Mouse (Mus musculus) neural tube, embryonic 15.5 days (tissue): Measurements from ENCODE around the gene Tnrc18. TPM values are rescaled to one million over a fixed set of nuclear protein-coding genes. Genes with fewer than 3 reads are reported as not detected.
A peak's percentile ranks its signal among the peaks of the same experiment; 100 is the strongest.

Source experiments
- ATAC-seq: fragments of 200-750 bp; cut with Nextera tagmentation; 2 replicates; pipeline ENCODE4 v1.8.0; 2017; ENCODE audit warnings: mild to moderate bottlenecking, moderate TSS enrichment, moderate library complexity; ENCODE audit not compliant: low FRiP score
- H3K27ac ChIP-seq: fragments of 300-500 bp; sonication (generic); replicated peaks from 2 replicates; pipeline ENCODE4 v1.5.1; 2015; ENCODE audit warnings: mild to moderate bottlenecking, inconsistent platforms
- H3K27me3 ChIP-seq: fragments of 300-500 bp; sonication (generic); replicated peaks from 2 replicates; pipeline ENCODE4 v1.6.1; 2015; ENCODE audit warnings: inconsistent platforms
- H3K36me3 ChIP-seq: fragments of 300-500 bp; sonication (generic); 2 replicates; pipeline ENCODE4 v1.6.1; 2015; ENCODE audit warnings: inconsistent platforms
- H3K4me1 ChIP-seq: fragments of 300-500 bp; sonication (generic); 2 replicates; pipeline ENCODE4 v1.6.1; 2015; ENCODE audit warnings: inconsistent platforms
- H3K4me2 ChIP-seq: fragments of 300-500 bp; sonication (generic); 2 replicates; pipeline ENCODE4 v1.6.1; 2015; ENCODE audit warnings: inconsistent platforms, mild to moderate bottlenecking, moderate library complexity
- H3K4me3 ChIP-seq: fragments of 300-500 bp; sonication (generic); replicated peaks from 2 replicates; pipeline ENCODE4 v1.5.1; 2015; ENCODE audit warnings: mild to moderate bottlenecking, inconsistent platforms
- H3K9ac ChIP-seq: fragments of 300-500 bp; sonication (generic); replicated peaks from 2 replicates; pipeline ENCODE4 v1.6.1; 2015; ENCODE audit warnings: mild to moderate bottlenecking, inconsistent platforms
- H3K9me3 ChIP-seq: fragments of 300-500 bp; sonication (generic); replicated peaks from 2 replicates; pipeline ENCODE4 v1.6.1; 2016; ENCODE audit warnings: inconsistent platforms
- WGBS: fragments of 180-500 bp; shearing (Covaris S2); methylation state at CpG from one replicate; pipeline ENCODE4 v1.1.7; 2015; ENCODE audit warnings: mixed read lengths; 5-methylcytosine and 5-hydroxymethylcytosine counted together
- polyA plus RNA-seq: library from polyadenylated mRNA; unstranded; fragments of >200 nt; fragmentation: Nextera tagmentation; extraction: Ambion mirVana; gene quantifications from 2 replicates; pipeline ENCODE4 v1.2.1, GENCODE M21; 2015

Gene Tnrc18
- polyA plus RNA-seq, 1 experiment from 2014 or later: 26.0 TPM

DNA sequence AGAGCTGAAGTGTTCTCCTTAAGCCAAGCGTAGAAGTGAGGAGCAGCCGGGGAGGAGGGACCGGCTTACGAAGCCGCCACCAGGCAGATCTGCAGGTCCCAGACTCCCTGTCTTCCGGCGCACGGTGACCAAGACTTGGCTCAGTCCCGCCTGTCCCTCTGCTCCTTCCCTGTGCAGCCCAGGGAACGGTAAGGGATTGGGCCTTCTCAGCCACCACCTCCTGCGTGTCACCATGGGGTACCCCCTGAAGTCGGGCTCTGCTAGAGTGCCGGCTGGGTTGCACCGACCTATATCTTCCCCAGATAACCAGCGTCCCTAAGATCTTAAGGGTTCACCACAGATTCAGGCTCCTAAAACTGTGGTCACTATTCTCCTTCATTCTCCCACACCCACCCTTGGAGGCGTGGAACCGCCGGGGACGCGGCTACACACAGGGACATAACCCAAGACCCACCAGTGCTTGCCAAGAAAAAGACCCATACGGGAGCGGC, 3.3 kb downstream of the Tnrc18 start:
- peak overlapping the region; percentile 100 for H3K27ac ChIP-seq
- H3K4me3 ChIP-seq: peak overlapping the region; percentile 92
- under 1% methylated on average over 22 of the region's 22 CpGs for WGBS
- H3K36me3 ChIP-seq: 0 out of 2 replicates have a peak, but pooled peaks cover under 1% of the 10 kb centered on the region
- H3K9ac ChIP-seq: peak overlapping the region; percentile 100
- no peak for ATAC-seq
- H3K4me2 ChIP-seq: peak overlapping the region; percentile 96
- no peaks in the 10 kb centered on the region for H3K9me3 ChIP-seq
- peaks cover 43% of the 10 kb centered on the region for H3K4me1 ChIP-seq
- H3K27me3 ChIP-seq: no peaks in the 10 kb centered on the region

DNA sequence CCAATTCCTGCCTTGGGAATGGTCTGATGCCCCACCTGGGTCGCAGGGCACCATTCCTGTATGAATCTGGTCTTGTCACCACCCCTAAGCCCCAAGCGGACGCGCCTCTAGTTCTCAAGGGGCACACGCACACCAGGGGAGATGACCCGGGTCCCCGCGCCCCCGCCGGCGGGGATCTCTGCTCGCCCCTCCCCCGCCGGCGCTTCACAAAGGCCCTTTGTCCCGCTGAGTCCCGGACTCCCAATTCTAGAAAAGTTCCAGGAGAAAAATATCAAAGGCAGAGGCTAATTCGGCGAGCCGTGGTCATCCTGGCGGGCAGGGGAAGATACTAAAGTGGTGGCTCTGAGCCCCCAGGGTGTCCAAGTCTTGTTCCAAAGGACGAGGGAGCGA, 3.7 kb downstream of the Tnrc18 start:
- Histone ChIP-seq H3K9ac (peak overlapping the region; percentile 100), H3K36me3 (0 out of 2 replicates have a peak, but pooled peaks cover 3% of the 10 kb centered on the region), H3K4me3 (peak overlapping the region; percentile 92), H3K4me2 (peak overlapping the region; percentile 96), H3K27ac (peak overlapping the region; percentile 100), H3K27me3 (no peaks in the 10 kb centered on the region), H3K9me3 (no peaks in the 10 kb centered on the region), H3K4me1 (peaks cover 46% of the 10 kb centered on the region)
- under 1% methylated on average over 23 of the region's 23 CpGs for WGBS
- no peak for ATAC-seq

DNA sequence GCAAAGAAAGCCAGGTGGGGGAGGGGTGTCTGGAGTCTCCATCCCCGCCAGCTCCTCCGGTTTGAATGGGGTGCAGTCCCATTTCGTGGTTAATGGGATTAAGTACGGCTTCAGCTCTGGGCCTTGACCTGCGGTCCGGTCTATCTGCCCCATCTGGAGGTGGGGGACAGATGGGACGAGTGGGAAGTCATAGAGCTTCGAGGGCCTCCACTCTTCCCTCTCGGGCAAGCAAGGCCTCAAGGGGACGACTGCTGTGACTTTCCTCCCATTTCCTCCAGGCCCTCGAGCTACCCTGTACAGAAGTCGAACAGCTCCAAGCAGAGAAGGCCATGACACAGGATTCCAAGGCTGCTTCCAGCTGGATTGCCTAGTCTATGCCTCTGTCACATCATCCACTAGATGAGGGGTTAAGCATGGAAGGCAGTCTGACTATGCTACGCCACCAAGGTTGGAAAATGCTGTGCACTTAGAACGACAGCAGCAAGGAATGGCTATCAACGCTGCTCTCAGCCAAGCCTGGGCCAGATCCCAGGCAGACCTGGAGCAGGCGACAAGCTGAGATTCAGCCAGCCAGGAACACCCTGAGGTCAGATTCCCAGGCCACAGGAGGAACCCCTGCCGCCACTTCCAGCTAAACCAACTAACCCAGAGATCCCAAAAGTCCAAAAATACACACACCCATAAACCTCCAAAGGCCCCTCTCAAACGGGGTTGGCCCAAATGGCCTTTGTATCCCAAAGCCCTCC, 4.3 kb downstream of the Tnrc18 start:
- no peak for ATAC-seq
- peak overlapping the region; percentile 96 for H3K4me2 ChIP-seq
- H3K27me3 ChIP-seq: no peaks in the 10 kb centered on the region
- peak overlapping the region; percentile 100 for H3K9ac ChIP-seq
- H3K27ac ChIP-seq: peak overlapping the region; percentile 100
- peak overlapping the region; percentile 92 for H3K4me3 ChIP-seq
- H3K4me1 ChIP-seq: peaks cover 46% of the 10 kb centered on the region
- 3% methylated on average over 18 of the region's 18 CpGs for WGBS
- H3K36me3 ChIP-seq: 0 out of 2 replicates have a peak, but pooled peaks cover 3% of the 10 kb centered on the region
- no peaks in the 10 kb centered on the region for H3K9me3 ChIP-seq

DNA sequence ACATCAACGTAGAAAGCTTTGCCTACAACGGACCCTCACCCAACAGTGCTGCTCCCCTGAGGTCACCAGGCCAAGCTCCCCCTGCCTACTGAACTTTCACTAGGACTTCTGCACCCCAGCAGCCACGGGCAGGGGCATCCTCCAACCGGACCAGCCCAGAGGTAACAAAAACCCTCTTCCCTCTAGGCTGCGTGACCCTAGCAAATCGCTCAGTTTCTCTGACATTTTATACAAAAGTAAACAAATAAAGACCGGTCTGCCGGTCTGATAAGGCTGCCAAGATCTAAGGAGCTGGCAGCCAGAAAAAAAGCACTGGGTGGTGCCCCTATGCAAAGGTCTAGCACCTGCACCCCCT, 4.9 kb downstream of the Tnrc18 start:
- H3K9ac ChIP-seq: peak overlapping the region; percentile 100
- 5% methylated on average over 8 of the region's 8 CpGs for WGBS
- peaks cover 52% of the 10 kb centered on the region for H3K4me1 ChIP-seq
- H3K27me3 ChIP-seq: no peaks in the 10 kb centered on the region
- no peak for ATAC-seq
- H3K4me3 ChIP-seq: peak overlapping the region; percentile 92
- peak overlapping the region; percentile 96 for H3K4me2 ChIP-seq
- 0 out of 2 replicates have a peak, but pooled peaks cover 3% of the 10 kb centered on the region for H3K36me3 ChIP-seq
- H3K9me3 ChIP-seq: no peaks in the 10 kb centered on the region
- H3K27ac ChIP-seq: peak overlapping the region; percentile 100

DNA sequence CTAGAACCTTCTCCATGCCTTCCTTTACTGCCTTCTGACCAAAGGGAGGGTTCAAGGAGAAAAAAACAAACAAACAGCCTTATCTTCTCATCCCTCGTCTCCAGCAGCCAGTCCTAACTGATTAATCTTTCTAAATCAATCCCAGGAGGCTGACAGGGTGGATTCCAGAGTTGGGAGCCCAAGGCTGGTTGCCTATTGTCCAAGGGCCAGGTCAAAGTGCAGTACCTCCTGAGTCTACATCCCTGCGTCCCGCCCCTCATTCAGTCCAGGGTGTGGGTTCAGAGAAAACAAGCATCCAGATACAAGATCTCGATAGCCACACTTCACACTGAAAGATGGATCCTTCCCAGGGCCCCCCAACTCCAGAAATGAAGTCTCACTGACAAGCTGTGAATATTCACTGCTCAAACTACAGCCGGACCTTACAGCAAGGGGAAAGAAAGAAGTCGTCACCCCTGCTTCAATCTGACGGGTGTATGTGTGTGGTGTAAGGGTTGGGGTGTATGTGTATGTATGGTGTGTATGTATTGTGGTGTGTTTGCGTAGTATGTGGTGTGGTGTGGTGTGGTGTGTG, 5.5 kb downstream of the Tnrc18 start:
- peak overlapping the region; percentile 92 for H3K4me3 ChIP-seq
- H3K9me3 ChIP-seq: no peaks in the 10 kb centered on the region
- H3K9ac ChIP-seq: peak overlapping the region; percentile 100
- no peaks in the 10 kb centered on the region for H3K27me3 ChIP-seq
- peak overlapping the region; percentile 100 for H3K27ac ChIP-seq
- H3K4me2 ChIP-seq: peak overlapping the region; percentile 96
- ATAC-seq: no peak
- H3K36me3 ChIP-seq: peaks cover 4% of the 10 kb centered on the region
- 20% methylated on average over 8 of the region's 8 CpGs for WGBS
- H3K4me1 ChIP-seq: peaks cover 56% of the 10 kb centered on the region

DNA sequence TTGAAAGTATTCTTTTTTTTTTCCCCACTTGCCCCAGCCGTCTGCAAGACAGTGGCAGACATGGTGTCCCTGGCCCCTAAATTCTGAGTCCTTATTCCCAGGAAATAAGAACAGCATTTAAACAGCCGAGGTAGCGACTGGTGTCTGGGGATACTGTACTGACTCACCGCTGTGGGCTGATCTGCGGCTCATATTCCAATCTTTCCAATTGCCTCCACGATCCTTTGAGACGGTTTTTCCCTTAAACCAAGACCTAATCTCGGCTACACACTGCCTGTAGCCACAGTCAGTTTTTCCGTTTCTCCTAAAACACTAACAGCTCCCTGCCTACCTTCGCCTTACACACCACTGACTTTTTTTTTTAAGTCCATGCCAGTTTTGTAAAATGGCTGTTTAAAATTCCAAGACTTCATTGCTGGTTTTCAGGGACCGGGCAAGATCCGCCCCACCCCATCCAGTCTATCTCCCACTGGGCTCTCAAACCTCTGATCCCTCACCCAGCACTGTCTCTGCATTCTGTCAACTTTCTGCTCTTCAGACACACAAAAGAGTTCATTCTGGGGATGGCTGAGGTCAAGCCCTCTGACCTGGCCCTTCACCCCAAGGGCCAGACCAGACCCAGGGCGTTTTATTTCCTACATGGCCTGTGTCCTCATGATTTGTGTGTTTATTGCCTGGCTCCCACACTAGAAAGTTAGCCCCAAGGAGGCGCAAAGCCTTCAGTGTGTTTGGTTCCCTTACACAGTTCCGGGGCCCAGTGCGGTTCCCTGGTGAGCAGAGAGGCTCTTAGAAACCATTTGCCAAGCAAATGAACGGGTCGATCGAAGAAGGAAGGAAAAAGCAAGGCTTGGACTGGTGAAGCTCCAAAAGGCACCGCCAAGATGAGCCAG, 6.5 kb downstream of the Tnrc18 start:
- 16% methylated on average over 20 of the region's 20 CpGs for WGBS
- ATAC-seq: no peak
- Histone ChIP-seq H3K27ac (peak overlapping the region; percentile 100), H3K9ac (peak overlapping the region; percentile 100), H3K4me2 (peak overlapping the region; percentile 96), H3K9me3 (no peaks in the 10 kb centered on the region), H3K4me1 (peaks cover 66% of the 10 kb centered on the region), H3K4me3 (peak overlapping the region; percentile 92), H3K27me3 (no peaks in the 10 kb centered on the region), H3K36me3 (peaks cover 11% of the 10 kb centered on the region)

DNA sequence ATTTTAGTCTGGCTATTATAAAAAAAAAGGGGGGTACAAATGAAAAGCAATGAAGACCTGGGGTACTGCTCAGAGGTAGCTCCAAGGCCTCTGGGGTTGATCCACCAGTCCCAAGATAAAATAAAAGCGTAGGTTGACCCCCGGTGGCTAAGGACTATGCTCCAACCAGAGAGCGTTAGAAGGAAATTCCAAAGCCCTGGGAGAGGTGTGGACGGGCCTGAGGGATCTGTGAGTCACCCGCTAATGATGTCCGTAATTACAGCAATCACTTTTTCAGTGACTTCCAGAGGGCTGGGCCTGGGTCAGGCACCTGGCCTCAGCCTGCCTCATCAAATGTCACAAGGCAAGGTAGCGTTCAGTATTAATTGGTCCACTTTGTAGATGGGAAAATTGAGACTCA, 9.8 kb downstream of the Tnrc18 start:
- no peak overlapping the region for H3K4me2 ChIP-seq
- H3K4me3 ChIP-seq: no peak overlapping the region
- no peak overlapping the region for H3K9ac ChIP-seq
- WGBS: 68% methylated on average over 7 of the region's 7 CpGs
- no peak overlapping the region for H3K27ac ChIP-seq
- H3K36me3 ChIP-seq: peaks cover 11% of the 10 kb centered on the region
- no peaks in the 10 kb centered on the region for H3K9me3 ChIP-seq
- H3K4me1 ChIP-seq: peaks cover 83% of the 10 kb centered on the region
- ATAC-seq: no peak
- H3K27me3 ChIP-seq: no peaks in the 10 kb centered on the region

DNA sequence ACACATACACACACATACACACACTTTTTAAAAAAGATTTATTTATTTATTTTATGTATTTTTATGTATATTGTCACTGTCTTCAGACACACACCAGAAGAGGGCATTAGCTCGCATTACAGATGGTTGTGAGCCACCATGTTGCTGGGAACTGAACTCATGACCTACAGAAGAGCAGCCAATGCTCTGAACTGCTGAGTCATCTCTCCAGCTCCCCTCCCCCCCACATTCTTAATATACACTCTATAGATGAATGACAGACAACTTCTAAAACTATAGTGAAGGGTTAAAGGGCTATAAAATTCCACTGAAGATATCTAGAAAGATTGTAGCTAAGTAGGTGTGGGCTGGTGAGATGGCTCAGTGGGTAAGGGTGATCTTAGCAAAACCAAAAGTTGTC, 13.7 kb downstream of the Tnrc18 start:
- no peaks in the 10 kb centered on the region for H3K9me3 ChIP-seq
- no peak overlapping the region for H3K4me3 ChIP-seq
- H3K4me1 ChIP-seq: peaks cover 83% of the 10 kb centered on the region
- peaks cover 8% of the 10 kb centered on the region for H3K36me3 ChIP-seq
- no peak overlapping the region for H3K27ac ChIP-seq
- no peak for ATAC-seq
- WGBS: 76% methylated on average over 1 of the region's 1 CpGs
- H3K27me3 ChIP-seq: no peaks in the 10 kb centered on the region
- H3K9ac ChIP-seq: no peak overlapping the region
- H3K4me2 ChIP-seq: no peak overlapping the region

DNA sequence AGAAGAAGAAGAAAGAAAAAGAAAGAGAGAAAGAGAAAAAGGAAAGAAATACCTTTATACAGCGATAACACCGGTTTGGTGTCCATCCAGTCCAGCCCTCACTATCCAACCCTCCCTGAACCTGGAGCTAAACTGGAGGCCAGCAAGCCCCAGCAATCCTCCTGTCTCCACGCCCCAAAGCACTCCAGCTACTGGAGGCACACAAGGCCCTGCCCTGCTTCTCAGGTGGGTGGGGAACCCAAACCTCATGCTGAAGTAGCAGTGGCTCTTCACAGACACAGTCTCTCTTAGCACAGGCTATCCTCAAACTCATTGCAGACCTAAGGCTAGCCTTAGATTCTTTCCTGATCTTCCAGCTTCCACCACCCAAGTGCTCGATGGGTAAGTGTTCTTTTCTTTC, 14.6 kb downstream of the Tnrc18 start:
- Histone ChIP-seq H3K27me3 (no peaks in the 10 kb centered on the region), H3K36me3 (peaks cover 8% of the 10 kb centered on the region), H3K9me3 (no peaks in the 10 kb centered on the region), H3K4me2 (no peak overlapping the region), H3K4me3 (no peak overlapping the region), H3K4me1 (peaks cover 89% of the 10 kb centered on the region), H3K27ac (no peak overlapping the region), H3K9ac (no peak overlapping the region)
- no peak for ATAC-seq
- WGBS: 80% methylated on average over 4 of the region's 4 CpGs

DNA sequence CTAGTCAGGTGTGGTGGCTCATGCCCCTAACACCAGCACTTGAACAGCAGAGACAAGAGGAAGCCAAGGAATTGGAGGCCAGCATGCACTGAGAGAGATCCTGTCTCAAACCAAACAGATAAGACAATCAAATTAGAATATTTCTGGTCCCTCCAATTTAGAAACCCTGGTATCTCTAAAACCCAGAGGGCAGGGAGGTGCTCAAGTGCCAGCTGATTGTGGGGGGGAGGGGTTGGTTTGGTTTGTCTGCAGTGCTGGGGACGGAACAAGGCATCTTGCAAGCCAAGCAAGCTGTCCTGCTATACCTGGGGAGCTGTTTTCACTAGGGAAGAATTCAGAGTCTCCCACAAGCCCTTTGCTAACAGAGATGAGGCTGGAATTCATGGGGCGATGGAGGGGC, 15.5 kb downstream of the Tnrc18 start:
- no peak for ATAC-seq
- H3K27me3 ChIP-seq: no peaks in the 10 kb centered on the region

DNA sequence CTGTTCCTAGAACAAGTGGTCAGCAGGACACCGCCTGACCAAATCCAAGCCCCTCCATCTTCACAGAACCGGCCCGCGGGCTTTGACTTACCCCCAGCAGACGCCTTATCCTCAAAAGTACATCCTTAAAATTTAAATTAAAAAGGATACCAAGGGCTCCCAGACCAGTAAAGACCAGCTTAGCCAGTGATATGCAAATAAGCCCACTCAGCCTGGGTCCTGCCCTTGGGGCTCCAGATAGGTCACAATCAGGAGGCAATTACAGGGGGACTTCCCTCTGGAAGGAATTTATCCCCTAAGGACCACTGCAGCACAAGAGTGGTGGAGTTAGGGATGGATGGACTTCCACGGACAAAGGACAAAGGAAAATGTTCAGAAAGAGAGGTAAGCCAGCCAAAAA, 16.8 kb downstream of the Tnrc18 start:
- no peaks in the 10 kb centered on the region for H3K9me3 ChIP-seq
- H3K27ac ChIP-seq: no peak overlapping the region
- H3K4me3 ChIP-seq: no peak overlapping the region
- peaks cover 93% of the 10 kb centered on the region for H3K4me1 ChIP-seq
- no peak for ATAC-seq
- 19% methylated on average over 6 of the region's 6 CpGs for WGBS
- H3K36me3 ChIP-seq: no peaks in the 10 kb centered on the region
- no peak overlapping the region for H3K9ac ChIP-seq
- H3K27me3 ChIP-seq: no peaks in the 10 kb centered on the region
- H3K4me2 ChIP-seq: no peak overlapping the region

More for the DNA sequence above, 15.5 kb downstream of the Tnrc18 start:
- Histone ChIP-seq H3K4me3 (no peak overlapping the region), H3K9me3 (no peaks in the 10 kb centered on the region), H3K27ac (peak overlapping the region; percentile 28; the same call in 1 of the 2 replicates), H3K4me1 (peaks cover 91% of the 10 kb centered on the region), H3K36me3 (peaks cover 7% of the 10 kb centered on the region), H3K9ac (0 out of 2 replicates have a peak overlapping the region, but pooled peaks have one; percentile 10), H3K4me2 (peak overlapping the region; percentile 23)
- 53% methylated on average over 2 of the region's 2 CpGs for WGBS
